Mouse (Mus musculus) CH12.LX (cell line): ENCODE measurements around the gene Lhx9. TPM values are rescaled to one million over a fixed set of nuclear protein-coding genes. Genes with fewer than 3 reads are reported as not detected.

Experiments
- DNase-seq: peaks from one replicate; pipeline ENCODE4 v3.0.0-alpha.2; 2013; ENCODE audit errors: extremely low read depth
- H3K27ac ChIP-seq: 2 replicates; pipeline ENCODE4 v1.5.1; 2012; ENCODE audit warnings: low read depth, mild to moderate bottlenecking, control low read depth, moderate library complexity; ENCODE audit not compliant: insufficient read depth
- H3K27me3 ChIP-seq: replicated peaks from 2 replicates; pipeline ENCODE3; 2012; ENCODE audit warnings: inconsistent platforms
- H3K36me3 ChIP-seq, 2 experiments: replicated peaks in 1 of 2; 2 replicates each; pipeline versions ENCODE3 to v1.6.1; 2012; ENCODE audit warnings: inconsistent platforms in 1 of 2, low read length in 1 of 2, mild to moderate bottlenecking in 1 of 2, mixed read lengths in 1 of 2, moderate library complexity in 1 of 2; ENCODE audit not compliant: control insufficient read depth in 1 of 2, insufficient read depth in 1 of 2
- H3K4me1 ChIP-seq, 2 experiments: 2 replicates each; pipeline ENCODE4 v1.6.1; 2012; ENCODE audit warnings: inconsistent platforms in 1 of 2, moderate library complexity in 1 of 2; ENCODE audit not compliant: insufficient read depth in 2 of 2, control insufficient read depth in 1 of 2
- H3K4me2 ChIP-seq: 2 replicates; pipeline ENCODE4 v1.6.1; 2012; ENCODE audit warnings: low read depth, mild to moderate bottlenecking, control low read depth; ENCODE audit not compliant: poor library complexity, insufficient read depth, severe bottlenecking
- H3K4me3 ChIP-seq, 3 experiments: fragments of 150-350 bp in 1 of 3; sonication (generic) in 1 of 3; replicated peaks in 1 of 3; 2 replicates each; pipeline versions ENCODE3 to v1.5.1; 2011 to 2012; ENCODE audit warnings: low read depth in 2 of 3, low read length in 2 of 3, mild to moderate bottlenecking in 2 of 3, moderate library complexity in 2 of 3, control low read depth in 1 of 3, improper control_type of control experiment in 1 of 3, inconsistent platforms in 1 of 3, mixed read lengths in 1 of 3; ENCODE audit not compliant: poor library complexity in 1 of 3
- H3K79me2 ChIP-seq: replicated peaks from 2 replicates; pipeline ENCODE4 v1.6.1; 2012; ENCODE audit warnings: mild to moderate bottlenecking, moderate library complexity; ENCODE audit not compliant: control insufficient read depth, poor library complexity, insufficient read depth, severe bottlenecking; ENCODE audit errors: extremely low read depth
- H3K9ac ChIP-seq: 2 replicates; pipeline ENCODE4 v1.6.1; 2012; ENCODE audit warnings: low read depth, mild to moderate bottlenecking, control low read depth, moderate library complexity; ENCODE audit not compliant: insufficient read depth
- H3K9me3 ChIP-seq: replicated peaks from 2 replicates; pipeline ENCODE3; 2012; ENCODE audit warnings: low read length, inconsistent platforms, mixed read lengths
- BHLHE40 ChIP-seq: IDR thresholded peaks from 2 replicates; pipeline ENCODE4 v1.6.1; 2011; ENCODE audit warnings: mild to moderate bottlenecking, low read depth, low read length, improper control_type of control experiment
- E2F4 ChIP-seq: IDR thresholded peaks from 2 replicates; pipeline ENCODE4 v1.6.1; 2011; ENCODE audit warnings: low read depth, low read length, improper control_type of control experiment; ENCODE audit not compliant: insufficient replicate concordance
- GABPA ChIP-seq: IDR thresholded peaks from 2 replicates; pipeline ENCODE4 v1.6.1; 2012; ENCODE audit warnings: low read depth, low read length, improper control_type of control experiment, inconsistent platforms; ENCODE audit not compliant: insufficient replicate concordance
- HCFC1 ChIP-seq: IDR thresholded peaks from 2 replicates; pipeline ENCODE4 v1.6.1; 2012; ENCODE audit warnings: low read depth, mild to moderate bottlenecking, inconsistent platforms, low read length, improper control_type of control experiment
- KAT2A ChIP-seq: IDR thresholded peaks from 2 replicates; pipeline ENCODE4 v1.6.1; 2012; ENCODE audit warnings: low read length, improper control_type of control experiment, inconsistent platforms; ENCODE audit not compliant: insufficient replicate concordance
- MAX ChIP-seq: IDR thresholded peaks from 2 replicates; pipeline ENCODE4 v1.6.1; 2011; ENCODE audit warnings: low read length, improper control_type of control experiment
- MAZ ChIP-seq: IDR thresholded peaks from 2 replicates; pipeline ENCODE4 v1.6.1; 2012; ENCODE audit warnings: low read depth, mild to moderate bottlenecking, inconsistent platforms, low read length, improper control_type of control experiment, moderate library complexity
- MYC ChIP-seq: IDR thresholded peaks from 2 replicates; pipeline ENCODE4 v1.6.1; 2011; ENCODE audit warnings: low read depth, mild to moderate bottlenecking, improper control_type of control experiment, low read length
- NRF1 ChIP-seq: IDR thresholded peaks from 2 replicates; pipeline ENCODE4 v1.6.1; 2014; ENCODE audit warnings: low read depth, mild to moderate bottlenecking, inconsistent platforms, low read length, improper control_type of control experiment, moderate library complexity
- POLR2A ChIP-seq: IDR thresholded peaks from 2 replicates; pipeline ENCODE4 v1.6.1; 2011; ENCODE audit warnings: low read depth, mild to moderate bottlenecking, improper control_type of control experiment, low read length
- POLR2AphosphoS2 ChIP-seq: IDR thresholded peaks from 2 replicates; pipeline ENCODE4 v1.6.1; 2011; ENCODE audit warnings: low read depth, low read length, improper control_type of control experiment
- SMC3 ChIP-seq: IDR thresholded peaks from 2 replicates; pipeline ENCODE4 v1.6.1; 2011; ENCODE audit warnings: low read depth, low read length, improper control_type of control experiment
- UBTF ChIP-seq: IDR thresholded peaks from 2 replicates; pipeline ENCODE4 v1.6.1; 2012; ENCODE audit warnings: low read depth, mild to moderate bottlenecking, inconsistent platforms, low read length, improper control_type of control experiment, moderate library complexity
- ZKSCAN1 ChIP-seq: IDR thresholded peaks from 2 replicates; pipeline ENCODE4 v1.6.1; 2012; ENCODE audit warnings: low read depth, inconsistent platforms, low read length, improper control_type of control experiment, borderline replicate concordance
- ZNF384 ChIP-seq: IDR thresholded peaks from 2 replicates; pipeline ENCODE4 v1.6.1; 2012; ENCODE audit warnings: low read depth, low read length, improper control_type of control experiment, inconsistent platforms
- dilution Hi-C: fragments of 300-500 bp; cut with MboI; formaldehyde crosslinking; loops from 2 replicates; pipeline ENCODE4 v1.14.3; 2020; ENCODE audit warnings: low sequenced_read_pairs; ENCODE audit not compliant: extremely low pct_unique_long_range_greater_than_20kb, extremely low pct_ligation_motif_present
- in situ Hi-C: fragments of 300-500 bp; cut with MboI; formaldehyde crosslinking; loops from 3 replicates; pipeline ENCODE4 v1.14.3; 2019; ENCODE audit warnings: low sequenced_read_pairs, low pct_ligation_motif_present, low pct_unique_long_range_greater_than_20kb, mixed read lengths
- polyA plus RNA-seq: library from polyadenylated mRNA; unstranded; fragments of >175 nt; gene quantifications from 2 replicates; pipeline ENCODE4 v1.2.1, GENCODE M21; 2012; ENCODE audit warnings: low read depth; ENCODE audit not compliant: insufficient read length
- total RNA-seq, 2 experiments: library from RNA; depleted of rRNA; stranded (reverse); fragments of 300-350 nt in 1 of 2; fragments of >200 nt in 1 of 2; gene quantifications; 2 replicates each; pipeline ENCODE4 v1.2.3; 2012 to 2014

Gene Lhx9
- total and polyA plus RNA-seq, 3 experiments = 0.09 to 0.23 (median 0.21) TPM

GRCm38 (mm10) chr1:138801732-138802131 is 46.6 kb downstream of the Lhx9 start:
- Histone ChIP-seq H3K27ac (no peak overlapping the region), H3K4me3 (no peak overlapping the region), H3K27me3 (no peaks in the 10 kb centered on the region), H3K9ac (no peak overlapping the region), H3K4me2 (no peak overlapping the region), H3K36me3 (no peaks in the 10 kb centered on the region), H3K4me1 (no peaks in the 10 kb centered on the region), H3K9me3 (no peaks in the 10 kb centered on the region), H3K79me2 (no peaks in the 10 kb centered on the region)
- no peak for TF ChIP-seq SMC3
- TF ChIP-seq POLR2AphosphoS2 = no peak
- TF ChIP-seq BHLHE40 = no peak
- TF ChIP-seq UBTF = no peak
- TF ChIP-seq ZKSCAN1 = no peak
- TF ChIP-seq GABPA = no peak
- TF ChIP-seq NRF1 = no peak
- TF ChIP-seq MAZ = no peak
- TF ChIP-seq MYC = no peak
- TF ChIP-seq HCFC1 = no peak
- no peak for TF ChIP-seq ZNF384
- no peak for TF ChIP-seq MAX
- in situ Hi-C loops = no loop called here
- DNase-seq = no peak
- dilution Hi-C loops = no loop called here

GRCm38 (mm10) chr1:138801296-138801695 is 47.1 kb downstream of the Lhx9 start:
- TF ChIP-seq UBTF (no peak), MAX (no peak)
- TF ChIP-seq, all 38 proteins: peak for 0
- H3K4me2 ChIP-seq = no peak overlapping the region
- no peak overlapping the region for H3K4me3 ChIP-seq
- in situ Hi-C loops (no loop called here), dilution Hi-C loops (no loop called here)
- no peaks in the 10 kb centered on the region for H3K4me1 ChIP-seq
- H3K36me3 ChIP-seq = no peaks in the 10 kb centered on the region
- no peak overlapping the region for H3K27ac ChIP-seq
- H3K27me3 ChIP-seq = no peaks in the 10 kb centered on the region
- DNase-seq = no peak
- H3K9ac ChIP-seq = no peak overlapping the region
- H3K79me2 ChIP-seq = no peaks in the 10 kb centered on the region
- no peaks in the 10 kb centered on the region for H3K9me3 ChIP-seq

GRCm38 (mm10) chr1:138799692-138800314 is 48.6 kb downstream of the Lhx9 start:
- no peaks in the 10 kb centered on the region for H3K9me3 ChIP-seq
- no peaks in the 10 kb centered on the region for H3K36me3 ChIP-seq
- H3K4me1 ChIP-seq = no peaks in the 10 kb centered on the region
- H3K4me2 ChIP-seq = no peak overlapping the region
- TF ChIP-seq POLR2A (no peak), ZKSCAN1 (no peak), E2F4 (no peak), MAZ (no peak), KAT2A (no peak)
- no peak overlapping the region for H3K27ac ChIP-seq
- H3K4me3 ChIP-seq = no peak overlapping the region
- no peaks in the 10 kb centered on the region for H3K79me2 ChIP-seq
- H3K27me3 ChIP-seq = no peaks in the 10 kb centered on the region
- H3K9ac ChIP-seq = no peak overlapping the region
- no peak for DNase-seq
- dilution Hi-C loops = no loop called here
- in situ Hi-C loops = no loop called here
